Mouse (Mus musculus) yolk sac, embryonic 10.5 days (tissue): ENCODE measurements around the gene Mprip.

Experiments
- DNase-seq: peaks from one replicate; pipeline ENCODE4 v3.0.0-alpha.2; 2017; ENCODE audit warnings: low spot score

The Mprip gene

GRCm38 (mm10) chr11:59760796-59761195 lies 99.7 kb downstream of the Mprip start:
- DNase-seq, result no peak

GRCm38 (mm10) chr11:59769307-59769706 lies 108.2 kb downstream of the Mprip start:
- DNase-seq, result no peak

GRCm38 (mm10) chr11:59769738-59770137 lies 108.6 kb downstream of the Mprip start:
- no peak for DNase-seq

- no peak for DNase-seq
Measured at GRCm38 (mm10) chr11:59770753-59771152, 109.6 kb downstream of the Mprip start.

GRCm38 (mm10) chr11:59772291-59772690 lies 111.2 kb downstream of the Mprip start:
- no peak for DNase-seq

GRCm38 (mm10) chr11:59772902-59773301 lies 111.8 kb downstream of the Mprip start:
- no peak for DNase-seq

GRCm38 (mm10) chr11:59774522-59774921 lies 113.4 kb downstream of the Mprip start:
- no peak for DNase-seq

- no peak for DNase-seq
Measured at GRCm38 (mm10) chr11:59775435-59776148, 114.5 kb downstream of the Mprip start.

GRCm38 (mm10) chr11:59777259-59777658 lies 116.2 kb downstream of the Mprip start:
- DNase-seq, result no peak

- DNase-seq, result peak; percentile 51
Measured at GRCm38 (mm10) chr11:59778181-59778873, 117.2 kb downstream of the Mprip start.

GRCm38 (mm10) chr11:59778874-59779223 lies 117.7 kb downstream of the Mprip start:
- DNase-seq, result no peak

- DNase-seq, result no peak
Measured at GRCm38 (mm10) chr11:59779406-59779805, 118.3 kb downstream of the Mprip start.

- no peak for DNase-seq
Measured at GRCm38 (mm10) chr11:59780241-59780640, 119.1 kb downstream of the Mprip start.

- no peak for DNase-seq
Measured at GRCm38 (mm10) chr11:59782091-59782590, 121.0 kb downstream of the Mprip start.

GRCm38 (mm10) chr11:59783591-59783990 lies 122.5 kb downstream of the Mprip start:
- DNase-seq, result no peak

- no peak for DNase-seq
Measured at GRCm38 (mm10) chr11:59786444-59787198, 125.5 kb downstream of the Mprip start.

GRCm38 (mm10) chr11:59787199-59787781 lies 126.2 kb downstream of the Mprip start, which contains the start of gene Pld6:
Pld6 (minus strand) TSS chr11:59787645.
- DNase-seq, result peak; percentile 83

GRCm38 (mm10) chr11:59789311-59789710 lies 128.2 kb downstream of the Mprip start:
- DNase-seq, result no peak

- DNase-seq, result no peak
Measured at GRCm38 (mm10) chr11:59793390-59793789, 132.3 kb downstream of the Mprip start.

- DNase-seq, result no peak
Measured at GRCm38 (mm10) chr11:59800412-59800811, 139.3 kb downstream of the Mprip start.

GRCm38 (mm10) chr11:59801881-59802280 lies 140.8 kb downstream of the Mprip start:
- DNase-seq, result no peak

- no peak for DNase-seq
Measured at GRCm38 (mm10) chr11:59803516-59803915, 142.4 kb downstream of the Mprip start.
